Mouse (Mus musculus) thymus, postnatal 25 days (tissue): ENCODE measurements around the gene Cd160.

ENCODE experiments used
- DNase-seq: peaks from one replicate; pipeline ENCODE4 v3.0.0; 2022

Cd160 gene

GRCm38 (mm10) chr3:96828984-96829383 lies at the start of gene Cd160, which contains the start of gene Pdzk1:
Gene Cd160 (minus strand): TSS chr3:96829351.
Gene Pdzk1 (plus strand): TSS chr3:96829284.
- no peak for DNase-seq

GRCm38 (mm10) chr3:96874808-96875571 lies 45.8 kb upstream of the Cd160 start:
- no peak for DNase-seq

- DNase-seq = no peak
Measured at GRCm38 (mm10) chr3:96872501-96872900, 43.4 kb upstream of the Cd160 start.

GRCm38 (mm10) chr3:96871070-96871469 lies 41.9 kb upstream of the Cd160 start:
- no peak for DNase-seq

- DNase-seq = no peak
Measured at GRCm38 (mm10) chr3:96870270-96870669, 41.1 kb upstream of the Cd160 start.

- DNase-seq = no peak
Measured at GRCm38 (mm10) chr3:96869091-96869490, 39.9 kb upstream of the Cd160 start.

GRCm38 (mm10) chr3:96868566-96868965 lies 39.4 kb upstream of the Cd160 start:
- no peak for DNase-seq

- DNase-seq = no peak
Measured at GRCm38 (mm10) chr3:96867863-96868262, 38.7 kb upstream of the Cd160 start.

GRCm38 (mm10) chr3:96860498-96860897 lies 31.3 kb upstream of the Cd160 start:
- DNase-seq = no peak

- no peak for DNase-seq
Measured at GRCm38 (mm10) chr3:96855833-96856232, 26.7 kb upstream of the Cd160 start.

GRCm38 (mm10) chr3:96854376-96854775 lies 25.2 kb upstream of the Cd160 start:
- DNase-seq = no peak

- no peak for DNase-seq
Measured at GRCm38 (mm10) chr3:96852561-96852960, 23.4 kb upstream of the Cd160 start.

GRCm38 (mm10) chr3:96849168-96849727 lies 20.1 kb upstream of the Cd160 start:
- no peak for DNase-seq

GRCm38 (mm10) chr3:96848470-96848869 lies 19.3 kb upstream of the Cd160 start:
- DNase-seq = no peak

GRCm38 (mm10) chr3:96847661-96848060 lies 18.5 kb upstream of the Cd160 start:
- peak; percentile 58 for DNase-seq

GRCm38 (mm10) chr3:96846985-96847384 lies 17.8 kb upstream of the Cd160 start:
- peak; percentile 22 for DNase-seq

- no peak for DNase-seq
Measured at GRCm38 (mm10) chr3:96845806-96846205, 16.7 kb upstream of the Cd160 start.

- DNase-seq = no peak
Measured at GRCm38 (mm10) chr3:96845191-96845590, 16.0 kb upstream of the Cd160 start.

- DNase-seq = no peak
Measured at GRCm38 (mm10) chr3:96838996-96839645, 10.0 kb upstream of the Cd160 start.

- DNase-seq = no peak
Measured at GRCm38 (mm10) chr3:96836414-96836813, 7.3 kb upstream of the Cd160 start.

- DNase-seq = no peak
Measured at GRCm38 (mm10) chr3:96834587-96835348, 5.6 kb upstream of the Cd160 start.

- no peak for DNase-seq
Measured at GRCm38 (mm10) chr3:96832930-96833329, 3.8 kb upstream of the Cd160 start.

GRCm38 (mm10) chr3:96829856-96830255 lies 705 bp upstream of the Cd160 start:
- DNase-seq = no peak
